Mouse (Mus musculus) G1E (cell line): ENCODE data around the gene Clock.

ENCODE experiments used
- CTCF ChIP-seq: IDR thresholded peaks from 2 replicates; pipeline ENCODE4 v1.5.1; 2012; ENCODE audit warnings: low read depth, low read length, inconsistent platforms, mixed read lengths
- GATA1 ChIP-seq: IDR thresholded peaks from 2 replicates; pipeline ENCODE4 v1.6.1; 2012; ENCODE audit warnings: borderline replicate concordance, low read length, inconsistent platforms, mixed read lengths
- POLR2AphosphoS5 ChIP-seq: IDR thresholded peaks from 2 replicates; pipeline ENCODE4 v1.6.1; 2012; ENCODE audit warnings: low read depth, low read length, inconsistent platforms; ENCODE audit not compliant: insufficient replicate concordance
- TAL1 ChIP-seq: conservative IDR thresholded peaks from 2 replicates; pipeline ENCODE4 v1.6.1; 2012; ENCODE audit warnings: low read depth, low read length, inconsistent platforms, mixed read lengths

DNA sequence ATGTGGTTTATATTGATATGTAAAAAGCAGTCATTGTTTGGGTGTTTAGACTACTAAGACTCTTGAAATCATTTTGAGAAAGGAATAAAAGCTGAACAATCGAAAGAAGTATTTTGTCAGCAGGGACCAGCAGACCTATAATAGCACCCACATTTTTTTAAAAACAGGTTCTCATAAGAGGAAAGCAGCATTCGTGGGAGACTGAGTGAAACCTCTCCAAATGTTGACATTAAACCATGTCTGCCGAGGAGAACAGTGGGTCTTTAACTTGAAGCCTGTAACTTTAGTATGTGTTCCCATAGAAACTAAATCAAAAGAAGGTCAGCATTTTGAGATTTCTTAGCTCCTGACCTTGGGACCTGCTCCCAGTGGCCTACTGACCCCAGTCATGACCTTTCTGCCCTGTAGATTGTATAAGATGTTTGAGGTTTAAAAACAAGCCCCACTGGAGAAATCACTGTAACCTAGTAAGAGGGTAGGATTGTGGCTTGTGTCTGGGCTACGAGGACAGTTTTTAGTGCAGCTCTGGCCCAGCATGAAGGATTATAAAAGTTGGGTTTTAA is 140.7 kb downstream of the Clock start:
- TF ChIP-seq CTCF (no peak), POLR2AphosphoS5 (no peak), TAL1 (no peak), GATA1 (no peak)
